Mouse (Mus musculus): ENCODE measurements around the gene Fxr2.

DNA sequence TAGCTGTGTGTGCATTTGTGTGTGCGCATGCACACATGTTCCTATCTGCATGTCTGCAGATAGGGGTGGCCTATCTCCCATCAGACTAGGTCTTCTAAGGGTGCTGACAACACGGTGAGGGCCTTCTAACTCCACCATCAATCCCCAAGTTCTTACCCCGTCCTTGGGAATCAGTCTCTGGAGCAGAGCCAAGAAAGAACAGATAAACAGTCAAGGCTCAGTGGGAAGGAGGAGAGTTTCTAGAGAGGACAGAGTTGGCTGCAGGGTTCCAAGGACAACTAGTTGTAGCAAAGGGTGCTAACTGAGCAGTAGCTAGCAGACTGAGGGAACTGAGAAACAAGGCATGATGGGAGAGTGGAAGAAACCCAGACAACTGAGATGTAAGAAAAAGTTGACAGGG, 31.0 kb upstream of the Fxr2 start:
- TF ChIP-seq POLR2A (IDR thresholded peaks at IDR 0.05; ENCODE audit: extremely low read depth, insufficient read depth, low read length) (no peak), CTCF (IDR thresholded peaks at IDR 0.05; ENCODE audit: low read depth, low read length) (no peak)
